Mouse (Mus musculus): ENCODE measurements around the gene St3gal3.

DNA sequence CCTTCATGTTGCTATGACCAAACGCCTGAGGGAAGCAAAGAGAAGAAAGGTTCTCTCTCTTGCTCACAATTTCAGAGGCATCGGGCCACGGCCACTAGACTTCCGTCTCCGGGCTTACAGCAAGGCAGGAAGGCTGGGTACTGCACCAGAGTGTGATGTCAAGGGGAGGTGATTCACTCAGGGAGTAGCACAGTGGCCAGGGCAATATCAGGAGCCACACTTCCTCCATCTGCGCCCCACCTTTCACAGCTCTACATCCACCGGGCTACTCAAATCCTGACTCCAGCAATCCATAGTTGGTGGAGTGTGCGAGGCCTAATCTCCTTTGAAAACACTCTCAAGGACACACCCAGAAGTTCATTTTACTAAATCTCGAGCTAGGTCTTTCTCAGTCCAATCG lies 17.1 kb downstream of the St3gal3 start:
- TF ChIP-seq POLR2A (IDR thresholded peaks at IDR 0.05; ENCODE audit: control insufficient read depth in 1 of 2, insufficient read depth in 1 of 2, low read depth in 1 of 2, low read length in 2 of 2, poor library complexity in 1 of 2), result no peak
- no peak for TF ChIP-seq POLR2AphosphoS2 (IDR thresholded peaks at IDR 0.05; ENCODE audit: low read length)
- TF ChIP-seq POLR2AphosphoS5 (IDR thresholded peaks at IDR 0.05; ENCODE audit: borderline replicate concordance, low read depth, low read length), result no peak
- no peak for TF ChIP-seq SIN3A (IDR thresholded peaks at IDR 0.05; ENCODE audit: low read length)
- TF ChIP-seq UBTF (IDR thresholded peaks at IDR 0.05; ENCODE audit: borderline replicate concordance, insufficient read depth, low read depth, low read length), result no peak
- no peak for TF ChIP-seq HCFC1 (IDR thresholded peaks at IDR 0.05; ENCODE audit: low read depth, low read length)
